Mouse (Mus musculus) gastrocnemius, adult 8-10 months (tissue): Measurements from ENCODE around the gene AI467606. TPM values are rescaled to one million over a fixed set of nuclear protein-coding genes. Genes with fewer than 3 reads are reported as not detected.
A peak's percentile ranks its signal among the peaks of the same experiment; 100 is the strongest.
"Not testable (repeated sequence)": the region's sequence is repeated elsewhere in the genome, so short reads cannot be mapped to it uniquely, and the experiment has no call there.

ENCODE experiments used
- DNase-seq, 2 experiments: peaks; one replicate each; pipeline ENCODE4 v3.0.0; 2022; ENCODE audit warnings: low spot score in 2 of 2
- total RNA-seq, 4 experiments: library from RNA; stranded (reverse); gene quantifications; 2 replicates each; pipeline ENCODE4 v1.2.4; 2022

AI467606 gene
- total RNA-seq, result under 1 TPM; 0.12 to 0.74 (median 0.25) TPM

- DNase-seq, result no peak
These were observed at the start of gene AI467606 for GRCm38 (mm10) chr7:127091114-127091896. Gene AI467606, plus strand, starts transcription at chr7:127091359.

GRCm38 (mm10) chr7:127041851-127042672, 49.1 kb upstream of the AI467606 start, which contains the start of gene Kif22:
Gene Kif22, minus strand, starts transcription at chr7:127042471.
- DNase-seq, result peak; percentile 76 to 85

- no peak for DNase-seq
These were observed 36.1 kb upstream of the AI467606 start for GRCm38 (mm10) chr7:127055026-127055585.

- DNase-seq, result no peak
These were observed 25.6 kb upstream of the AI467606 start for GRCm38 (mm10) chr7:127065538-127065937.

DNA sequence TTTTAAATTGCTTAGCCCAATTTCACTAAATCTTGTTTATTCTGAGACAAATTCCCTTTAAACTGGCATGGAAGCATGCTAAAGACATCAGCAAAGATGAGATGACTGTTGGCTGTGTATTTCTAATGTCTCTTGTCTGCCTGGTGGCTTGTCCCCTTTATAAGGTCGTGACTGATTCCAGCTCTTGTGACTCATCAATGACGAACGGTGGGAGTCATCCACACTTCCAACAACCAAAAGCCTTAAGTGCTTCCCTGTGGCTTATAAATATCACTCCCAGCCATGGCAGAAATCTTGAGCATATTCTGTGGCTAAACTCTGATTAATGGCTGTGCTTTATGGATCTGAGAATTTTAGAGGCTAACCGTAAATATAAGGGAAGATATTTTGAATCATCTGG, 24.8 kb upstream of the AI467606 start:
- no peak for DNase-seq

DNA sequence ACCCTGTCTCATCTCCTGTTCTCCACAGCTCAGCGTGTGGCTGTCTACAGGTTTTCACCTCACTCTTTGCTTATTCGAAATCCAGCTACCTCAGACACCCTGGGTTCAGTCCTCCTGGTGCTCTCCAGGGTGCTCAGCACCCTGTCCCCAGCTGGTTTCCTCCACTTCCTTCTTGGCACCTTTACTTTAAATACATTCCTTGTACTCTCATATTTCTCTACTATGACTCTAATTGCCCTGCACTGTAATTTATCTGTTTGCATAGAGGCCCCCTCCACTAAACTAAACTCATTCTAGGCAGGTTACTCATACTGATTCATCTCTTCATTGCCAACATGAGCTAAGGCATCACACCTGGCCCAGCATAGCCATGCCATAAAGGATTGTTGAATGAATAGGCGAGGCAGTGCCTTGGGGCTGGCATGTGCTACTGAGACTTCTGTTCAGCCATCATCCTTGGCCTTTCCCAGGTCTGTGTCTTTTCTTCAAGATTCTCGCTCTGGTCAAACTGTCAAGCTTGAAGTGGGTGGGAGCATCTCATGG, 20.2 kb upstream of the AI467606 start:
- DNase-seq, result no peak

- no peak for DNase-seq
These were observed 17.9 kb upstream of the AI467606 start for GRCm38 (mm10) chr7:127073221-127073620.

DNA sequence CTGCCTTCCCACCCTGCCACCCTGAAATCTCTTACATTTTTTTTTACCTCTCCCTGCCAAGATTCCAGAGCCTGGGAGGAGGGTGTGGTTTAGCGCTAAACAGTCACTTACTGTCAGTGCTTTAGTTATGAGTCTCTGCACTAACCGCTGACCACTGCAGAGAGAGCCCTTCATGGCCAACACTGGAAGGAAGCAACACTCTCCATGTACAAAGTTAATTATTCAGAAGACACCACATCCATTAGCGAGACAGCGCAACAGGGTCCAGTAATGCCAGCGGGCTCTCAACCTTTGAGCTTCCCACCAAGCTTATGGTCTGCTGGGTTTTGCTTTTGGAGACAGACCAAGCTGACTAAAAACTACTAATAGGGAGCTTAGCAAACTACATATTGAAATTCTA, 15.0 kb upstream of the AI467606 start:
- no peak for DNase-seq

DNA sequence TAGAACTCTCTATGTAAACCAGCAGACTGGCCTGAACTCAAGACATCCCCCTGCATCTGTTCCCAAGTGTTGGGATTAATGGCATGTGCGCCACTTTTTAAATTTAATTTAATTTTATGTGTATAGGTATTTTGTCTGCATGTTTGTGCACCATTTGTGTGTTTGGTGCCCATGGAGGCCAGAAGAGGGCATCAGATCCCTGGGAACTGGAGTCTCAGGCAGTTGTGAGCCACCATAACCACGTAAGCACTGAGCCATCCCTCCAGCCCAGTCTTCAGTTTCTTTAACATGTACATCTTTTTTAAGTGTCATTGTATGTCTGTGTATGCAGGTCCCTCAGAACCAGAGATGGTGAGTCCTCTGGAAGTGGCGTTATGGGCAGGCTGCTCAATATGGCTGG, 13.5 kb upstream of the AI467606 start:
- DNase-seq, result no peak

DNA sequence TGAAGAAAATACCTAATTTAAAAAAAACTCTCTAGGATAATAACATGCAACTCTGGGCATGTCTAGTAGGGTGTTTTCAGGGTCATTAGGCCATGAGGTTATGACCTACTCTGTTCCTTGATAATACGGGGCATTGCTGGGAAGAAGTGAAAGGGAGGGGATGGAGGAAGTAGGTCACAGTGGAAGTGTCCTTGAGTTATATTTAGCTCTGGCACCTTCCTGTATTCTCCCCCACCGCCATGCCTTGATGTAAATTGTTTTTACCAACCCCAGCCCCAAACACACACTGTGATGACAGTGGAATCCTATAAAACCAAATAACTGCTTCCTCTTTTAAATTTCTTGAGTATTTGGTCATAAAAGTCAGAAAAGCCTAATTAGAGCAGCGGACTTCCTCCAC, 11.1 kb upstream of the AI467606 start:
- no peak for DNase-seq

- no peak for DNase-seq
These were observed 8.9 kb upstream of the AI467606 start for GRCm38 (mm10) chr7:127082271-127082670.

DNA sequence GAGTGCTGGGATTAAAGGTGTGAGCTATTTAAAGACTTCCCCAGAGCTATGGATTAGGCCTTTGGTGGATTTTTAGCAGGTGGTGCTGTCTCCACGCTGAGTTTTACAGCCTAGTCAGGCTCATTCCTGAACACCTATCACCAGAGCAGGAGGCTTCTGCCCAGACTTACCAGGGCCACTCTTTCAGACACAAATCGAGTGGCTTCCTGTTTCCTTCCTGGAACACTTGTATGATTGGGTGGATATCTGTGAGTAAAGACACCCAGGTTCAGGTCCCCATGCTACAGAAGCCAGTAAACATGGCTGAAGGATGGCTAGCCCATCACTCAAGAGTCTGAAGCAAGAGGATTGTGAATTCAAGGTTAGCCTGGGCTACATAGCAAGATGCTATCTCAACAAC, 8.2 kb upstream of the AI467606 start:
- no peak for DNase-seq

- no peak for DNase-seq
These were observed 7.5 kb upstream of the AI467606 start for GRCm38 (mm10) chr7:127083689-127084088.

DNA sequence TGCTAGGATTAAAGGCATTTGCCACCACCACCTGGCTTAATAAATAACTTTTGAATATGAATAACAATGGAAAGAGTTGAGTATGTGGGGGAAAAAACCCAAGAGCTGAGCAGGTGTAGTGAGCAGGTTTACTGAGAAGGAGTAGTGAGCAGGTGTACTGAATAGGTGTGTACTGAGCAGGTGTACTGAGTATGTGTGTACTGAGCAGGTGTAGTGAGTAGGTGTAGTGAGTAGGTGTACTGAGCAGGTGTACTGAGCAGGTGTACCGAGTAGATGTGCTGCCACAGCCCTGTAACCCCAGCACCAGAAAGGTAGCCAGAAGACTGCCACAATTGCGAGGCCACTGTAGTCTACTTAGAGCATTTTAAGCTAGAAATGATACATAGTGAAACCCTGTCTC, 6.4 kb upstream of the AI467606 start:
- DNase-seq, result no peak

GRCm38 (mm10) chr7:127085751-127086150, 5.4 kb upstream of the AI467606 start:
- not testable (repeated sequence) for DNase-seq

GRCm38 (mm10) chr7:127087278-127088010, 3.7 kb upstream of the AI467606 start, which contains the start of gene Zg16:
Gene Zg16, minus strand, starts transcription at chr7:127087328.
- DNase-seq, result not testable (repeated sequence)

- no peak for DNase-seq
These were observed 3.1 kb upstream of the AI467606 start for GRCm38 (mm10) chr7:127088083-127088482.

GRCm38 (mm10) chr7:127088901-127089845, 2.0 kb upstream of the AI467606 start:
- no peak for DNase-seq

GRCm38 (mm10) chr7:127090154-127091113, 725 bp upstream of the AI467606 start:
- DNase-seq, result no peak
